Mouse (Mus musculus) intestine, postnatal 0 days (tissue): Measurements from ENCODE around the gene Hck. TPM values are rescaled to one million over a fixed set of nuclear protein-coding genes. Genes with fewer than 3 reads are reported as not detected.

Source experiments
- ATAC-seq: fragments of 200-750 bp; cut with Nextera tagmentation; 2 replicates; pipeline ENCODE4 v1.8.0; 2017; ENCODE audit warnings: mild to moderate bottlenecking, moderate TSS enrichment, moderate library complexity
- H3K27ac ChIP-seq: fragments of 300-500 bp; sonication (generic); 2 replicates; pipeline ENCODE4 v1.5.1; 2014; ENCODE audit warnings: mild to moderate bottlenecking, low read depth, low read length, moderate library complexity
- H3K27me3 ChIP-seq: fragments of 300-500 bp; sonication (generic); replicated peaks from 2 replicates; pipeline ENCODE4 v1.6.1; 2014; ENCODE audit warnings: low read length, mixed read lengths; ENCODE audit not compliant: control insufficient read depth, insufficient read depth
- H3K36me3 ChIP-seq: fragments of 300-500 bp; sonication (generic); 2 replicates; pipeline ENCODE4 v1.6.1; 2014; ENCODE audit warnings: mild to moderate bottlenecking, moderate library complexity; ENCODE audit not compliant: control insufficient read depth, insufficient read depth
- H3K4me1 ChIP-seq: fragments of 300-500 bp; sonication (generic); replicated peaks from 2 replicates; pipeline ENCODE4 v1.6.1; 2014; ENCODE audit warnings: antibody characterized with exemption, low read length, mixed read lengths; ENCODE audit not compliant: control insufficient read depth, insufficient read depth
- H3K4me2 ChIP-seq: fragments of 300-500 bp; sonication (generic); replicated peaks from 2 replicates; pipeline ENCODE4 v1.6.1; 2014; ENCODE audit warnings: low read depth, mild to moderate bottlenecking, moderate library complexity
- H3K4me3 ChIP-seq: fragments of 300-500 bp; sonication (generic); 2 replicates; pipeline ENCODE4 v1.5.1; 2014; ENCODE audit warnings: low read depth, low read length
- H3K9ac ChIP-seq: fragments of 300-500 bp; sonication (generic); 2 replicates; pipeline ENCODE4 v1.6.1; 2014; ENCODE audit warnings: mild to moderate bottlenecking, low read depth, low read length
- H3K9me3 ChIP-seq: fragments of 300-500 bp; sonication (generic); 2 replicates; pipeline ENCODE4 v1.6.1; 2016; ENCODE audit warnings: mixed run types; ENCODE audit not compliant: control insufficient read depth
- CTCF ChIP-seq: sonication (generic); IDR thresholded peaks from 2 replicates; pipeline ENCODE4 v1.5.1; 2016; ENCODE audit warnings: low read depth, mild to moderate bottlenecking, control low read depth, antibody characterized with exemption, moderate library complexity
- WGBS: fragments of 180-500 bp; shearing (Covaris S2); extraction: QIAGEN DNeasy Blood & Tissue Kit; methylation state at CpG from one replicate; pipeline ENCODE4 v1.1.7; 2014; 5-methylcytosine and 5-hydroxymethylcytosine counted together
- polyA plus RNA-seq: library from polyadenylated mRNA; unstranded; fragments of >200 nt; fragmentation: Nextera tagmentation; extraction: Ambion mirVana; gene quantifications from 2 replicates; pipeline ENCODE4 v1.2.1, GENCODE M21; 2015

The Hck gene
- polyA plus RNA-seq, 1 experiment from 2014 or later, result 3.4 TPM

DNA sequence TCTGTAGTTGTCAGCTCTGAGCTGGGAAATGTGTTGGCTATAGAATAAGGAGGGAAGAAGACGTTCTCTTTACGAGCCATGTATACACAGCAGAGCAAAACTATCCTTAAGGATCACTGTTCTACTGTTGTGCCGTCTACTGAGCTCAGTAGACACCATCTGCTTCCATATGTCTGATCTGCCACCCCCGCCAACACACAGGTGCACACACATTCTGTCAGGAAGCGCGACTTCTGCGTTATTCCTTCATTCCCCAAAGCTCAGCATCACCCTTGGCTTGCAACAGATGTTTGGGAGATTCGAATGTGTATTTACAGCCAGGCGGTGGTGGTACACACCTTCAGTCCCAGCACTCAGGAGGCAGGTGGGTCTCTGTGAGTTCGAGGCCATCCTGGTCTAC lies 21.2 kb upstream of the Hck start:
- no peak overlapping the region for H3K27ac ChIP-seq
- H3K36me3 ChIP-seq, result no peaks in the 10 kb centered on the region
- no peak overlapping the region for H3K4me3 ChIP-seq
- TF ChIP-seq CTCF, result no peak
- 89% methylated on average over 10 of the region's 10 CpGs for WGBS
- no peak overlapping the region for H3K4me2 ChIP-seq
- H3K9ac ChIP-seq, result no peak overlapping the region
- no peak for ATAC-seq
- no peaks in the 10 kb centered on the region for H3K9me3 ChIP-seq
- no peaks in the 10 kb centered on the region for H3K27me3 ChIP-seq
- 0 out of 2 replicates have a peak, but pooled peaks cover 3% of the 10 kb centered on the region for H3K4me1 ChIP-seq

DNA sequence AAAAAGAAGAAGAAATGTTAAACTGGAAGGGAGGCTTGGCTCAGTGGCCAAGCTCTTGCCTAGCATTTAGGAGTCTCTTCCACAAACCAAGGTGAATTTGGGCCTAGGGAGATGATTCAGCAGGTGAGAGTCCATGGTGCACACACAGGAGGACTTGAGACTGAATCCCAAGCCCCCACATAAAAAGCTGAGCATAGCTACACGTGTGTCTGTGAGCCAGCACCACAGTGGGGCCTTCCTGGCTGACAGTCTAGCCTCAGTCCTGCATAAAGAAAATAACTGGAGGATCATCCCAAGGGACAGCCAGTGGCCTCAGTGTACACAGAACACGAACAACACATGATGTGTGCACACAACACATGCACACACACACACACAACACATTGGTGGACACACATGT lies 19.0 kb upstream of the Hck start:
- H3K4me2 ChIP-seq, result no peak overlapping the region
- 0 out of 2 replicates have a peak, but pooled peaks cover 3% of the 10 kb centered on the region for H3K4me1 ChIP-seq
- no peaks in the 10 kb centered on the region for H3K9me3 ChIP-seq
- no peaks in the 10 kb centered on the region for H3K27me3 ChIP-seq
- no peak overlapping the region for H3K9ac ChIP-seq
- H3K4me3 ChIP-seq, result no peak overlapping the region
- no peak overlapping the region for H3K27ac ChIP-seq
- no peaks in the 10 kb centered on the region for H3K36me3 ChIP-seq
- ATAC-seq, result no peak
- no peak for TF ChIP-seq CTCF
- WGBS, result 59% methylated on average over 2 of the region's 2 CpGs

DNA sequence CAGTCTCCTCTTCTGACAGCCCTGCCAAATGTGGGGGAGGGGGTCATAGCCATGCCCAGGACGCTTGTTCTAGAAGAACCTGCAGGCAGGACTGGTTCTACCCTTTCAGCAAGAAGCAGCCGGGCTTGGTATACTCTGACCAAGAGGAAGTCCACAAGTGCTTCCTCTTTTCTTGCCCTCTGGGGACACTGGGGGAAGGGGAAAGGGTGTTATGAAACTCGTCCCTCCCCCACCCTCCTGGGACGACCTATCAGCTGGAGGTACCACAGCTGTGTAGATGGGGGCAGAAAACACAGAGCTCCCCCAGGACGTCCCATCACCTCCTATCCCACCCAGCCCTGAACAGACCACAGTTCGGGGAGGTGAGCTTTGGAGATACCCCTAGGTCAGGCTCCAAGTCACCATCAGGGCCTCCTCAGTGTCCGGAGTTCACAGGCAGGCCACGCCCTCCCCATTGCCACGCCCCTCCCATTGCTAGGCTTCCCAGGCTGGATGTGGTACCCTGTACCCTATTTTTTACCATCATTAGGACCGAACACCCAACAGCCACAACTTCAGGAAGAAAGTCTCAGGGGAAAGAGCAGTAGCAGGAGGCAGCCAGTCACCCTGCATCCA lies 17.6 kb upstream of the Hck start:
- WGBS, result 35% methylated on average over 10 of the region's 10 CpGs
- no peak for ATAC-seq
- Histone ChIP-seq H3K4me1 (0 out of 2 replicates have a peak, but pooled peaks cover 3% of the 10 kb centered on the region), H3K36me3 (no peaks in the 10 kb centered on the region), H3K9ac (no peak overlapping the region), H3K27ac (no peak overlapping the region), H3K9me3 (no peaks in the 10 kb centered on the region), H3K27me3 (no peaks in the 10 kb centered on the region), H3K4me2 (no peak overlapping the region), H3K4me3 (no peak overlapping the region)
- no peak for TF ChIP-seq CTCF

DNA sequence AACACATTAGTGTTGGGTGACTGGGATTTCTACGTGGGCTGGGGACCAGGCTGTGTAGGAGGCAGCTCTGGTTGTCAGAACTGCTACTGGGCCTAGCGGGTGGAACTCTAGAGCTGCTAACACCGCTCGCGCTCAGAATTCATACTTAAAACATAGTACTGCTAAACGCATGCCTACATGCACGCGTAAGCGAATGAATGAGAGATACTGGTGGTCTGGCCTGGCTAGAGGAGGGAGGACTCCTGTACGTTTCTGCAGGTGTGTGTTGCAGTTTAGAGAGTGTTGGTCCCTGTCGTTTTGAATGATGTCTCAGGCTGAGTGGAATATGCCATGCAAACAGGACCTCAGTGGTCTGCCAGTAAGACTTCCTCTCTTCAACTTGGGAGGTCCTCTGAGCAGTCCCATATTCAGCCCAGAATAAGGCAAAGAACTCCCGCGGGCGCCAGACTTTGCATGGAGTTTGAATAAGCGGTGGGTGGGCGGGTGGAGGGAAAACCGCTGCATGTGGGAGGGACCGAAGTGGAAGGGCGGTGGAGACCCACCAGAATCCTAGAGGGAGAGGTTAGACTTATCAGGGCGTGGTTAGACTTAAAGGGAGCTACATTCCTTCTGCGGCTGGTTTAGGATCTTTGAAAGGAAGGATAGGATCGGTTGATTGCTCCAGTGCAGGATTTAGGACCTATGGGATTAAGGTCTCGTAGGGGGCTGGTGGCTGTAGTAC lies 1.1 kb upstream of the Hck start:
- peaks cover 27% of the 10 kb centered on the region for H3K27me3 ChIP-seq
- H3K4me2 ChIP-seq, result no peak overlapping the region; the same call in 1 of the 2 replicates
- no peaks in the 10 kb centered on the region for H3K9me3 ChIP-seq
- no peak overlapping the region for H3K9ac ChIP-seq
- ATAC-seq, result no peak
- H3K4me3 ChIP-seq, result peak overlapping the region; percentile 48
- TF ChIP-seq CTCF, result no peak
- H3K36me3 ChIP-seq, result no peaks in the 10 kb centered on the region
- 36% methylated on average over 23 of the region's 23 CpGs for whole genome bisulfite sequencing
- no peak overlapping the region for H3K27ac ChIP-seq
- no peaks in the 10 kb centered on the region for H3K4me1 ChIP-seq

DNA sequence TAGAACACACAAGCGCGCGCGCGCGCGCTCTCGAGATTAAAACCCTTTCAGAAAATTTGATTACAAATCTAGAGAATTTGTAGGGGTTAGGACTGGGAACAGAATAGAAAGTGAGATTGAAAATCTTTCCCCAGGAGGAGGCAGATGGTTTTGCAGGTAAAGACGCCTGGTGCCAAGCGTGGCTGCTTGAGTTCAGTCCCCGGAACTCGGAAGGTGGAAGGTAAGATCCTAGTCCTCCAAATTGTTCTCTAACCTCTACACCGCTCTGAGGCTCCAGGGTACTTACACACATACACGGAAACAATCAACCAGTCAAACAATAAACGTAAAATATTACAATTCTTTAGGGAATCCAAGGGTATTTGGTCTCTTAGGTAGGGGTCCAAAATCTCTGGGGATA lies 466 bp upstream of the Hck start:
- peak overlapping the region; percentile 48 for H3K4me3 ChIP-seq
- peaks cover 27% of the 10 kb centered on the region for H3K27me3 ChIP-seq
- no peak overlapping the region for H3K27ac ChIP-seq
- no peak overlapping the region for H3K9ac ChIP-seq
- no peak for ATAC-seq
- TF ChIP-seq CTCF, result no peak
- H3K4me2 ChIP-seq, result peak overlapping the region; percentile 80; the same call in 1 of the 2 replicates
- no peaks in the 10 kb centered on the region for H3K9me3 ChIP-seq
- no peaks in the 10 kb centered on the region for H3K36me3 ChIP-seq
- H3K4me1 ChIP-seq, result no peaks in the 10 kb centered on the region
- 4% methylated on average over 15 of the region's 15 CpGs for WGBS

DNA sequence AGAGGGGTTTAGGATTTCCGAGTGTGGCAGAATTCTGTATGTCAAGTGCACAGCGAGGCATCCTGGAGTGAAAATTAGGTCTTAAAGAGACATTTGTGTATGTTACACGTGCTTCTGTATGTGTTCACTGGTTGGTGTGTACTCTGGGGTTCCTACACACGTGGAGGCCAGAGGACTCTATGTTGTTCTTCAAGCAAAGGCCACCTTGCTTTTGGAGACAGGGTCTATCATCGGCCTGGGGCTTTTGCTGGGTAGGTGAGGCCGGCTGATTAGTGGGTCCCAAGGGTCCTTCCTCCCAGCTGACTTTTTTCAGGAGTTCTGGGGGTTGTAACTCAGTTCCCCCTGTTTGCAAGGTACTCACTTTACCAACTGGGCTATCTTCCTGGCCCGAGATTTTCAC lies 1.3 kb downstream of the Hck start:
- no peak overlapping the region for H3K27ac ChIP-seq
- no peaks in the 10 kb centered on the region for H3K36me3 ChIP-seq
- H3K4me1 ChIP-seq, result no peaks in the 10 kb centered on the region
- H3K4me3 ChIP-seq, result no peak overlapping the region
- H3K9me3 ChIP-seq, result no peaks in the 10 kb centered on the region
- H3K4me2 ChIP-seq, result no peak overlapping the region
- no peak overlapping the region for H3K9ac ChIP-seq
- H3K27me3 ChIP-seq, result peaks cover 27% of the 10 kb centered on the region
- WGBS, result 69% methylated on average over 7 of the region's 7 CpGs
- TF ChIP-seq CTCF, result no peak
- ATAC-seq, result no peak
